Mouse (Mus musculus) E14TG2a.4 (cell line): ENCODE data around the gene Dusp11.
"Not testable (repeated sequence)": the region's sequence is repeated elsewhere in the genome, so short reads cannot be mapped to it uniquely, and the experiment has no call there.

Experiments
- H3K27me3 ChIP-seq: 2 replicates; pipeline ENCODE4 v1.6.1; 2014; ENCODE audit warnings: low read length, control low read depth; ENCODE audit not compliant: insufficient read depth
- H3K36me3 ChIP-seq: 2 replicates; pipeline ENCODE4 v1.6.1; 2014; ENCODE audit warnings: low read length, control low read depth; ENCODE audit not compliant: insufficient read depth
- H3K4me1 ChIP-seq: replicated peaks from 2 replicates; pipeline ENCODE4 v1.6.1; 2014; ENCODE audit warnings: low read depth, low read length, control low read depth
- H3K4me3 ChIP-seq: replicated peaks from 2 replicates; pipeline ENCODE4 v1.5.1; 2014; ENCODE audit warnings: mild to moderate bottlenecking, low read length
- H3K9me3 ChIP-seq: 2 replicates; pipeline ENCODE4 v1.6.1; 2014; ENCODE audit warnings: low read length, control low read depth
- CTCF ChIP-seq: conservative IDR thresholded peaks from 2 replicates; pipeline ENCODE4 v1.5.1; 2014; ENCODE audit warnings: low read length
- NANOG ChIP-seq: IDR thresholded peaks from 2 replicates; pipeline ENCODE4 v1.6.1; 2014; ENCODE audit warnings: borderline replicate concordance, low read length, mixed read lengths
- POU5F1 ChIP-seq: IDR thresholded peaks from 2 replicates; pipeline ENCODE4 v1.6.1; 2014; ENCODE audit warnings: low read length, borderline replicate concordance

The Dusp11 gene

DNA sequence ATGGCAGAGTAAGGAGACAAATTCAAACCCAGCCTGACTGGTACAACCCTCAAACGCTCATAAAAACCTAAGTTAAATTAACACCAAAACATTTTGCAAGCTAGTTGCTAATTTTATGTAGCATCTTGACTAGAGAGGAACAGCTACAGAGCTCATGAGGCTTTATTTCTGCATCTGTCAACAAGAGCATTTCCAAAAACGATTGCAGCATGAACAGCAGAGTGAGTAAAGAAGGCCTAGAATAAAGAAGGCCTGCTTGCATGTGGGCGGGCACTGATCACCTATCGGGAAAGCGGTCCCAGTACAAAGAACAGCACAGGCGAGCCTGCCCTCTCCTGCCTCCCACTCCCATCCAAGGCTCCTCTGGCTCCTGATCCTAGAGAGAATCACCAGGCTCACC, 12.9 kb downstream of the Dusp11 start:
- H3K36me3 ChIP-seq = peaks cover 97% of the 10 kb centered on the region
- TF ChIP-seq POU5F1 (no peak), NANOG (no peak), CTCF (no peak)
- H3K27me3 ChIP-seq = no peaks in the 10 kb centered on the region
- no peaks in the 10 kb centered on the region for H3K9me3 ChIP-seq
- H3K4me3 ChIP-seq = no peak overlapping the region
- H3K4me1 ChIP-seq = 0 out of 2 replicates have a peak, but pooled peaks cover 5% of the 10 kb centered on the region

DNA sequence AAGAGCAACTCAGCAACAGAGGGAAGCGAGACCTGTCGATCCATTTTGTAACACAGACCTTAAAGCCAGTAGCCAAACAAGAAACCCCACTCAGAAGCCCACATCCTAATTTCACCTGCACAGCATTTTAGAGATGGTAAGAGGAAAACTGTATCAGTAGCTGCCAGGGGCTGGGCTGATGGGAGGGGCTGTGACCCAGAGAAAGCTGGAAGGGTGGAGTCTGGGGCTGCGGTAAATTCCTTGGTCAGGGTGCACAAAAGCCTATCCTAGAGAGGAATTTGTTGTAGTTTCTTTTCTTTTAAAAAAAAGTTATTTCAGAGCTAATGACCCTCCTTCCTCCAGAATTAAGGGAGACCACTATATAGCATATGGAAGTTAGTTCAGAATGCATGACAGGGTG, 19.0 kb downstream of the Dusp11 start:
- Histone ChIP-seq H3K27me3 (no peaks in the 10 kb centered on the region), H3K9me3 (no peaks in the 10 kb centered on the region), H3K4me1 (peaks cover 19% of the 10 kb centered on the region), H3K36me3 (peaks cover 54% of the 10 kb centered on the region), H3K4me3 (no peak overlapping the region)
- TF ChIP-seq CTCF = no peak
- no peak for TF ChIP-seq POU5F1
- no peak for TF ChIP-seq NANOG

DNA sequence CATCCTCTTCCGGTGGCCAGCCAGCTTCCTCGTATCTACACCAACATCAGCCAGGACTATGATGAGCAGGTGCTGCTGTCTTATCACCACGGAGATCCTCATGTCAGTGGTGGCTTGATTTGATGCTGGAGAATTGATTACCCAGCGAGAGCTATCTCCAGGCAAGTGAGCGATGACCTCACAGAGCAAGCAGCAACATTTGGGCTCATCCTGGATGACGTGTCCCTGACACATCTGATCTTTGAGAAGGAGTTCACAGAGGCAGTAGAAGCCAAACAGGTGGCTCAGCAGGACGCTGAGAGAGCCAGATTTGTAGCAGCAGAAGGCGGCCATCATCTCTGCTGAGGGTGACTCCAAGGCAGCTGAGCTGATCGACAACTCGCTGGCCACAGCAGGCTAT, 22.8 kb downstream of the Dusp11 start:
- no peak for TF ChIP-seq CTCF
- H3K27me3 ChIP-seq = peaks cover 11% of the 10 kb centered on the region; the same call in 1 of the 2 replicates
- peaks cover 20% of the 10 kb centered on the region for H3K4me1 ChIP-seq
- no peak overlapping the region for H3K4me3 ChIP-seq
- peaks cover 17% of the 10 kb centered on the region for H3K36me3 ChIP-seq
- H3K9me3 ChIP-seq = no peaks in the 10 kb centered on the region

DNA sequence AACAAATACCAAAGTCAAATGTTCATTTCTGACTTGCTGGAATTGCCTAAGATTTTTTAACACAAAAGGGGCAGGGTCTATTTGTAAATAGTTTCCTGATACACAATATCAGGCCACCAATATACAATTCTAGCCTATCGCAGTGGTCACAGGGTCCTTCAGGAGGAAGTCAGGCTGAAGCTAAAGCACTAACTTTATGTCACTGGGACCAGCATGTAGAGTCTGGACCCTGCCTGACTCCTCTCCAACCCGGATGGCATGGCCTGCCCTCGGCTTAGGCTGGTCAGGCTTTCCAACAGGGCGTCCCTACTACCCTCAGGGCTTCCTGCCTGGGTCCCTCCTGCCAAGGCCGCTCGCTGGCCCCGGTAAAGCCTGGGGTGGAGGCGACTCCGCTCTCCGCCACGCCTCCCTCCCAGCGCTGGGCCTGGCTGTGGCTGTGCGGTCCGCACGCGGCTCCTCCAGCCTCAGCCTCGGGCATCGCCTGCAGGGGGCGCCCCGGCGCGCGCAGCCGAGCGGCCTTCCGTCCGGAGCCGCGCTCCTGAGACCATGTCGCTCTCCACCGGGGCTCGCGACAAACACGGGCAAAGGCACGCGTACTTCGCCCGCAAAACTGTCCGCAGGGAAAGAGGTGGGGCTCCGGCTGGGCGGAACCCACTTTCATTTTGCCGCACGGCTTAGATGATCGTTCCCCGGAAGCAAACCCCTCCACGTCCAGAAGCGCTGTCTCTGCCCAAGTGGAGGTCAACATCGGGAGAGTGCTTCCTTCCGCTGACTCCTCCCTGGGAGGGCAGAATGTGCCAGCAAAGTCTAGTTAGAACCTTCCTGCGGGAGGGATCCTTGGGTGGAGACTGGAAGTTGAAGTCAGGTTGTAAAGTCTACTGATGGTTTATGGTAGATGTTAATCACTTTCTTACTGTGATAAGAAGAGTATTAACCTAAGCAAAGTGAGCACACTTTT, 24.7 kb downstream of the Dusp11 start:
- not testable (repeated sequence) for H3K4me1 ChIP-seq, H3K9me3 ChIP-seq, H3K36me3 ChIP-seq
- Histone ChIP-seq H3K27me3 (peaks cover 11% of the 10 kb centered on the region; the same call in 1 of the 2 replicates), H3K4me3 (peak overlapping the region; percentile 80)

DNA sequence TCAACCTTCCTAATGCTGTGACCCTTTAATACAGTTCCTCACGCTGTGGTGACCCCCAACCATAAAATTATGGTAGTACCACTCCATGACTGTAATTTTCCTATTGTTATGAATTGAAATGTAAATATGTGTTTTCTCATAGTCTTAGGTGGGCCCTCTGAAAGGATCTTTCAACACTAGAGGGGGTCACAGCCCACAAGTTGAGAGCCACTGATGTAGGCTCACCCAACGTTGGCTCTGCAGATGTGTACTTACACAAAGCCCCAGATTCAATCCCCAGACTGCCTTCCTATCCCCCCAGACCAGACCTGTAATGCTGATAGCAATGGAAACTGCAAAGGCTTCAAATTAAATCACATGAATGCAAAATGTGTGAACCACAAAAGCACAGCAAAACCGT, 25.8 kb downstream of the Dusp11 start:
- H3K4me3 ChIP-seq = no peak overlapping the region
- H3K27me3 ChIP-seq = peaks cover 11% of the 10 kb centered on the region; the same call in 1 of the 2 replicates
- TF ChIP-seq NANOG = no peak
- TF ChIP-seq POU5F1 = no peak
- TF ChIP-seq CTCF = no peak
- H3K36me3 ChIP-seq = peaks cover 2% of the 10 kb centered on the region
- H3K4me1 ChIP-seq = peaks cover 8% of the 10 kb centered on the region
- H3K9me3 ChIP-seq = no peaks in the 10 kb centered on the region

DNA sequence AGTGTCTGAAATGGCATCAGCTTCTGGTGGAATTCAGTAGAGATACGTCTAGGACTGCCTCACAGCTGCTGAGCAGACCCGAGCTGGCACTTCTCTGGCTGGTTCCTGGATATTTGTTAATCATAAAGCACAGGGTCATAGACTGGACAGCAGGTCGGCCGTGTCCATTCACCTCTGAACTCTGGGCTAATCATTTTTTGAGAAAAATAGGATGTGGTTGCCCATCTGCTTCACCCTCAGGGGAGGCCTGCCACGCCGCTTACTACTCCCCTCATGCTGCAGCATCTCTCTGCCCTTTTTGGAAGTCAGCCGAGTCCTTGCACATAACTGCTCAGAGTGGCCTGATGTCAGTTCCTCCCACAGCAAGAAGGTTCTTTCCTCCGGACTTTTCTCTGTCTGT, 27.4 kb downstream of the Dusp11 start:
- TF ChIP-seq CTCF = no peak
- no peak for TF ChIP-seq POU5F1
- no peak for TF ChIP-seq NANOG
- Histone ChIP-seq H3K27me3 (peaks cover 11% of the 10 kb centered on the region; the same call in 1 of the 2 replicates), H3K4me3 (no peak overlapping the region), H3K4me1 (peaks cover 8% of the 10 kb centered on the region), H3K9me3 (no peaks in the 10 kb centered on the region), H3K36me3 (peaks cover 18% of the 10 kb centered on the region)

DNA sequence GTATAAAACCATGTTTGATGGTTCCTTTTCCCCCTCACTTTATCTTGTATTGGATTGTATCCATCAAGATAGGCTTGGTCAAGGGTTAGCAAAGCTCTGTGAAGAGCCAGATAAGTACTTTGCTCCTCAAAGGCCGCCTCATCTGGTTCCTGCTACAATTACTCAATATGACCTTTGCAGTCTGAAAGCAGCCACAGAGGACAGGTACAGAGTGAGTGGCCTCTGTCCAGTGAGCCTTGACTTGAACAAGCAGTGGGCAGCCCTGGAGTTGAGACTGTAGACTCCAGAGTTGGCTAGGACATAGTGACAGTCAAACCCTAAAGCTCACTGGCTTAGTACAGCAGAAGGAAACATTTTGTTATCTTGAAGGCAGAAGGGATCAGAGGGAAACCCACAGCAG, 32.2 kb downstream of the Dusp11 start:
- no peak for TF ChIP-seq POU5F1
- Histone ChIP-seq H3K27me3 (0 out of 2 replicates have a peak, but pooled peaks cover under 1% of the 10 kb centered on the region), H3K9me3 (no peaks in the 10 kb centered on the region)

DNA sequence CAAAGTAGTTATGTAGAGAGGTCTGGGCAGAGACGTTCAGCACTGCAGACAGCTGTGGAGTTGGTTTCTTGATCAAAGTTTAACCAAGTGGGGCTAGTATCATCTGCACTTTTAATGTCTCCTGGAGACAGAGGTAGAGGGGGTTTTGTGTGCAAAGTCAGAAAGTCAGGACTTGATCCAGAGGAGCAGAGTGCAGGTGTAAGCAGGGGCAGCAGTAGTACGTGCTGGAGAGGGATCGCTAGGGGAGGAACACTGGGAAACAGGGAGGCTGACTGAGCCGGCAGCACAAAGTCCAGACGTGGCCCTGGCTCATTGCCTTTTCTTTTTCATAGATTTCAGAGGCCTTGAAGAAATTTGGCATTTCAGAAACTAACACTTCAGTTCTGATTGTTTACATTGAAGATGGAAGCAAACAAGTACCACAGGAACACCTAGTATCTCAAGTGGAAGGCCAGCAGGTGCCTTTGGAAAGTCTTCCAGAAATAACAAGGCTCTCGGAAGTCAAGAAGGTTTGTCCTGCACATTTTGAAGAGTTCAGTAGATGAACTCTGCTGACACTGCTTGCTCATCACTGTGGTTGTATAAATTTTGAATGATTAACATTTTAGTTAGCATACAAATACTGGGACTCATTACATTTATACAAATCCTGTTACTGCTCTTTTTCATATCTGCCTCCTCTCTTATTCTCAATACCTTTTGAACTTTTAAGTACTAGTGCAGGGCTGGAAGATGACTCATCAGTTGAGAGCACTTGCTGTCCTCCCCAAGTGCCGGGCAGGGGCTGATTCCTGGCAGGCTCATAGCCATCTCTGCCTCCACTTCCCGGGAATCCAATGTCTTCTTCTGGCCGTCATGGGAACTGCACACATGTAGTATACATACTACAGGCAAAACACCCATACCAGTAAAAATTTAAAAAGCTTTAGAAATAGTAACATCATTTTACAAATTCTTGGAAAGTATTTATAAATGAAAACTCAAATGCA, 33.7 kb downstream of the Dusp11 start:
- H3K27me3 ChIP-seq = no peaks in the 10 kb centered on the region
- H3K36me3 ChIP-seq = peaks cover 75% of the 10 kb centered on the region
- no peak overlapping the region for H3K4me3 ChIP-seq
- no peaks in the 10 kb centered on the region for H3K9me3 ChIP-seq
- TF ChIP-seq NANOG (no peak), CTCF (no peak), POU5F1 (no peak)
- H3K4me1 ChIP-seq = no peaks in the 10 kb centered on the region

More for the DNA sequence above, 32.2 kb downstream of the Dusp11 start:
- peaks cover 62% of the 10 kb centered on the region for H3K36me3 ChIP-seq
- H3K4me3 ChIP-seq = no peak overlapping the region
- H3K4me1 ChIP-seq = no peaks in the 10 kb centered on the region
